Mouse (Mus musculus) CH12F3 (cell line): Measurements from ENCODE around the gene Dyrk3.

Experiments
- in situ Hi-C: fragments of 300-500 bp; cut with MboI; formaldehyde crosslinking; loops from 2 replicates; pipeline ENCODE4 v1.14.3; 2020; ENCODE audit warnings: low sequenced_read_pairs

Gene Dyrk3

GRCm38 (mm10) chr1:131116430-131117011, 21.6 kb downstream of the Dyrk3 start:
- in situ Hi-C loops: no loop called here

GRCm38 (mm10) chr1:131115932-131116331, 22.2 kb downstream of the Dyrk3 start:
- in situ Hi-C loops: no loop called here

- in situ Hi-C loops: no loop called here
These were observed 25.6 kb downstream of the Dyrk3 start for GRCm38 (mm10) chr1:131112576-131112975.

GRCm38 (mm10) chr1:131110525-131111106, 27.5 kb downstream of the Dyrk3 start:
- in situ Hi-C loops: no loop called here

GRCm38 (mm10) chr1:131107575-131108308, 30.4 kb downstream of the Dyrk3 start:
- in situ Hi-C loops: no loop called here

GRCm38 (mm10) chr1:131103776-131104424, 34.2 kb downstream of the Dyrk3 start:
- in situ Hi-C loops: no loop called here

GRCm38 (mm10) chr1:131100808-131101207, 37.3 kb downstream of the Dyrk3 start:
- in situ Hi-C loops: no loop called here

GRCm38 (mm10) chr1:131097700-131098094, 40.4 kb downstream of the Dyrk3 start, which contains the start of gene Mapkapk2:
TSS of gene Mapkapk2 (minus strand) at chr1:131097826.
- in situ Hi-C loops: no loop called here

GRCm38 (mm10) chr1:131096803-131097699, 41.1 kb downstream of the Dyrk3 start:
- in situ Hi-C loops: no loop called here

- in situ Hi-C loops: no loop called here
These were observed 41.9 kb downstream of the Dyrk3 start for GRCm38 (mm10) chr1:131096132-131096695.

- in situ Hi-C loops: no loop called here
These were observed 42.6 kb downstream of the Dyrk3 start for GRCm38 (mm10) chr1:131095574-131095973.

- in situ Hi-C loops: no loop called here
These were observed 44.3 kb downstream of the Dyrk3 start for GRCm38 (mm10) chr1:131093889-131094288.

- in situ Hi-C loops: no loop called here
These were observed 45.3 kb downstream of the Dyrk3 start for GRCm38 (mm10) chr1:131092846-131093245.

- in situ Hi-C loops: no loop called here
These were observed 46.0 kb downstream of the Dyrk3 start for GRCm38 (mm10) chr1:131092173-131092572.

- in situ Hi-C loops: no loop called here
These were observed 46.7 kb downstream of the Dyrk3 start for GRCm38 (mm10) chr1:131091481-131091880.

- in situ Hi-C loops: no loop called here
These were observed 47.3 kb downstream of the Dyrk3 start for GRCm38 (mm10) chr1:131090877-131091276.

- in situ Hi-C loops: no loop called here
These were observed 47.9 kb downstream of the Dyrk3 start for GRCm38 (mm10) chr1:131090261-131090660.

GRCm38 (mm10) chr1:131089525-131090127, 48.5 kb downstream of the Dyrk3 start:
- in situ Hi-C loops: no loop called here

- in situ Hi-C loops: no loop called here
These were observed 49.6 kb downstream of the Dyrk3 start for GRCm38 (mm10) chr1:131088547-131088946.

- in situ Hi-C loops: no loop called here
These were observed 51.2 kb downstream of the Dyrk3 start for GRCm38 (mm10) chr1:131086907-131087306.
